Mouse (Mus musculus) ES-Bruce4 (cell line): ENCODE data around the gene Rassf8.

Experiments
- CTCF ChIP-seq: IDR thresholded peaks from one replicate; pipeline ENCODE4 v1.8.1; 2011; ENCODE audit warnings: low read depth, low read length
- EP300 ChIP-seq: IDR thresholded peaks from 2 replicates; pipeline ENCODE4 v1.6.1; 2011; ENCODE audit warnings: low read depth, low read length; ENCODE audit not compliant: insufficient read depth
- POLR2A ChIP-seq: IDR thresholded peaks from one replicate; pipeline ENCODE4 v1.8.1; 2011; ENCODE audit warnings: low read length; ENCODE audit not compliant: insufficient read depth

- TF ChIP-seq CTCF (no peak), POLR2A (no peak), EP300 (no peak)
Observed at GRCm38 (mm10) chr6:145765011-145765410, 18.5 kb downstream of the Rassf8 start.
